Mouse (Mus musculus): ENCODE measurements around the gene Tex33.

The Tex33 gene

DNA sequence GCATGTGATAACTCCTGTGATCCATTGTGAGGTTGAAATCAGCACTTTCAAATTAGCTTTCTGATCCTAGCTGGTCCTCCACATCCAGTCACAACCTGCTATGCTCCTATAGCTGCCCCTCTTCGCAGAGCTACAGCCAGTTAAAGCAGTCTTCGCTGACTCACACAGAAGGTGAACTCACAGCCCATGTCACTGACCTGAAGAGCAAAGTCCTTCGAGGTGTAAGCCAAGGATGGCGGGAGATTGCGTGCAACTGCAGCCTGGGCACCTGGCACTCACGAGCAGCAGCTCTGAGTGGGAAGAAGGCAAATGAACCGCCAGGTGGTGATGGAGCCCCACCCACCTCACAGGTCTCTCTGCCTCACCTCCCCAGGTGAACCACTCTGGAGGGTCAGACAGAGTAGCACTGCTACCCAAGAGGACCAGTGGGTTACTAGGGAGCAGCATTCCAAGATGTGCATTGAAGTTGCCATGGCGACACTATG lies at the start of gene Tex33:
Tex33 (minus strand) TSS at position 435 of the 485 bp plus-strand sequence.
- DNase-seq (ENCODE audit: low read depth, low spot score) = no peak

DNA sequence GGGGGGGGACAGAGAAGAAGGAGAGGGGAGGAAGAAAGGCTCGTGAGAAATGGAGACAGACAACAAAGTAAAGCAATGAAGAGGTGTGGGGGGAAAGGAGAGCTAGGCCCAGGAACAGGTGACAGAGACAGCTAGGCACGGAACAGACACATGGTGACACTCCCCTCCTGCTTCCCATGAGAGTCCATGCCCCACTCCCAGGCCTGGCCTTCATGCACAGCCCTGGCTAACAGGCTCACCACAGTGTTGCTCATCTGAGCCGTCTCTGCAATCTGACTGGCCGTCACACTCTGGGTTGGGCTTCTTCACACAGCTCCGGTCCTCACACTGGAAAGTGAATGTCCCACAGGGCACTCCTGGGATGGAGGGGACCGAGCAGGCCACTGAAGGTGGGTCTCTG lies 48.1 kb upstream of the Tex33 start:
- DNase-seq (ENCODE audit: low read depth, low spot score) = no peak

DNA sequence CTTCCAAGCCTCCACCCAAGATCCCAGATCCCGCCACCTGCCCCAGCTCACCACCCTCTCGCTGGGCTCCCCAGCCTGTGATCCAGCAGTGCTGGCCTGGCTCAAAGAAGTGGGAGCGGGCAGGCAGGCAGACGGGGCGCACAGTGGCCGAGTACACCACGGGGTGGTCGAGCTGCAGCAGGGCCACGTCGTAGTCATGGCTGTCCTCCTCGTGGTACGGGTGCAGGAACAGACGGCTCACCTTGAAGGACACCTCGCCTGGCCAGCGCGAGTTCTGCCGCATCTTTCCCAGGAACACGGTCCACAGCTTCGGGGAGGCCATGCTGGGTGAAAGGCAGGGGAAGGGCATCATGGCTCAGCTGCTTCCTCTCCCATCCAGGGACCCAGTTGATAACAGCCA lies 46.5 kb upstream of the Tex33 start:
- DNase-seq (ENCODE audit: low read depth, low spot score) = no peak

DNA sequence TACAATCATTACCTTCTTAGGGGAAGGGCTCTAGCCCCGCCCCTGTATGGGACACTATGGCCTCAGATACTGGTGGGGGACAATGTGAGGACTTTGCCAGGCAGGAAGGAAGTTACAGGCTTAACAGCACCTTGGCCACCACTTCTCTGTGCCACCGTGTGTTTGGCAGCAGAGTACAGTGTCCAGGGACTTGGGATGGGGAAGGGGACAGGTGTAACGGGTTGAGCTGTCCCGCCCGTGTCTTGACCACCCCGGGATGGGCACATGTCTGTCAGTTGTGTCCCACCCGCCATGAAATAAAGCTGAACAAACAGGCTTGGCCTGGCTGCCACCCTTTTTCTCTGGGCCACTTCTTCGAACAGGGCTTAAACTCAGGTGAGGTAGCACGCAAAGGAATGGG lies 43.3 kb upstream of the Tex33 start:
- no peak for DNase-seq (ENCODE audit: low read depth, low spot score)

DNA sequence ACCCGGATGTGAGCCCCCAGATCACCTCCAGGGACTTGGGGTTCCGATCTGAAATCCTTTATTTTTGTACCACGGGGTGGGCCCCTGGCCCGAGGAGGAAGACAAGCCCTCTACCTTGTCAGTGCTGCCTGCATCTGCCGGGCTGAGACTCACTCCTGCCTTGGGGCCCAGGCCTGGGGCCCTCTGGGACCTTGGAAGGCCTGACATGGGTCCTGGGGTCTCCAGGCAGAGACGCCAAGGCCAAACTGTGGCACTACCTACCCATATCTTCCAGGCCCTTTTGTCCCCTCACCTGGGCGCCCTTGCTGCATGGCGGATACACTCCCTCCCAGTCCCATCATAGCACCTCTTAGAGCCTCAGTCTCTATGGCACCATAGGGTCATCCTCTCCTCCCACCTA lies 42.8 kb upstream of the Tex33 start:
- DNase-seq (ENCODE audit: low read depth, low spot score) = no peak

DNA sequence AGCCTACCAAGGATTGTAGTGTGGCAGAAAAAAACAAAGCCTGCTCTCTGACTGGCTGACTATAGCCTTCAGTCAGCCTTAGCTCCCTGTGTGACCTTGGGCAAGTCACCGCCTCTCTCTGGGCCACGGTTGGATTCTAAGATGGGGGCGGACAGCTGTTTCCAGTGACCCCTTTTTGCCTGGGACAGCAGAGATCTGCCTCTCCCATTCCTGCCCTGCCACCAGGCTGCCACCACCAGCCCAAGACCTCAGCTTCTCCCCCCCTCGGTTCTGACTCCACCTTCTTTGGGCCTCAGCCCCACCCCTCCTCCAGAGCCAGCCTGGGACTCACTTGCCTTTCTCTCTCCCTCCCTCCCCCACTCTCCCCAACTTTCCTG lies 42.3 kb upstream of the Tex33 start:
- DNase-seq (ENCODE audit: low read depth, low spot score) = no peak

DNA sequence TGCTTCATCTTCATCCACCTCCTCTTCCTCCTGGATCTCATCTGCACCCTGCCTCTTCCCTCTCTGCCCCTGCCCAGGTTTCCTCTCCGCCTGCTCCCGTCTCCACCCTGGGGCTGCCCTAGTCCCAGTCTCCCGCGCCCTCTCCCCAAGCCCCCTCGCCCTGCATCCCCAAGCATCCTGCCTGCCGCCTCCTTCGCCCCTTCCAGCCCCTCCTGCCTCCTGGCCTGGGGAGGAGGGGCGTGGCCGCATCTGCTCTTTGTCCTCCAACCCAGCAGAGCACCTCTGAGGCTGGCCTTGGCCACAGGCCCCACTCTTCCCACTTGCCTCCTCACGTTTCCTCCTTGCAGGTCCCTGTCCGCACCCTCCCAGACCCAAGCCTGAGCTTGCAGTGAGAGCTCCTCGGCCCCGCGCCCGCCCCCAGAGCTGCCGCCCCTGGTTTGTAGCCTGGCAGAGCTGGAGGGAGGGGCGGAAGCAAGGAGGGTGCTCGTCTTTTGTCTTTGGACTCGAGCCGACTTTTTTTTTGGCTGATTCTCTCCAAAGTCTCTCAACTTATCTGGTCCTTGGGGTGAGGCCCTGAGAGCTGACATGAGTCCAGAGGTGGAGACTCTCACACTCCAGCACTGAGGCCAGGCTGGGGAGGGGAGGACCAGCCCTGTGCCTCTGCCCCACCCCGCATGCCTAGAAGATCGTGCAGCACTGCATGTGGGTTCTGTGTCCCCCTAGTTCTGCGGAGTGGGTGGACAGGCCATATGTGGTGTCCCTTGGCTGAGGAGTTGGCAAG lies 41.7 kb upstream of the Tex33 start:
- DNase-seq (ENCODE audit: low read depth, low spot score) = no peak

DNA sequence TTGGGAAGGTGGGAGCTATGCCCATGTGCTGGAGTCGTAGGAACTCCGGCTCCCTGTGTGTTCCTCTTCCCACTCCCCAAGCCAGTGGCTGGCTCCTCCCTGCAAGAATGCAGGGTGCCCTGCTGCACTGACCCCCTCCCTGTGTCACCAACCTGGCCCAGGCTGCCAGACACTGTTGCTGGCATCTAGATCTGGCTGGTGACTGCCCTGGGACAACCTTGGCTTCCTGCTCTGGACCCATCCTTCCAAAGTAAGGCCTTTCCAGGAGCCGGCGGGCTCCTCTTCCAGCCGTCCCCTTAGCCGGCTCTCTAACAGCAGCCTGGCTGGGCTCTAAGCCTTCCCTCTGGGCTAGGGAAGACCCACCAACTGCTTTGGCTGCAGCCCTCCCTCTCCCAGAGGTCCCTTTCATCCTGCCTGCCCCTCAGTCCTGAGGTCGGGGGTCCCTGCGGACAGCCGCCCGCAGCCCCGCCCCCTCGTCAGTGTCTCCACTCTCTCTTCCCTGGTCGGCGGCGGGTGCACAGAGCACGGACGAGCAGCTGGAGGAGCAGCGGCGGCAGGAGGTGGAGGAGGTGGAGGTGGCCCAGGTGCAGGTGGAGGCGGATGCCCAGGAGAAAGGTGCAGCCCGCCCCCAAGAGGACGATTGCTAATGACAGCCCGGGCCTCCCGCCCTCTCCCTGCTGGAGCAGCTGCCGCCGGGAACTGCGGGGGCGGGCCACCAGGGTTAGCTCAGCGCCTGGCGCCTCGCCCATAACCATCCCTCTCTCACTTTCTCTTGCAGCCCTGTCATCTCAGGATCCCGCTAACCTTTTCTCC lies 40.9 kb upstream of the Tex33 start:
- DNase-seq (ENCODE audit: low read depth, low spot score) = peak; percentile 64

DNA sequence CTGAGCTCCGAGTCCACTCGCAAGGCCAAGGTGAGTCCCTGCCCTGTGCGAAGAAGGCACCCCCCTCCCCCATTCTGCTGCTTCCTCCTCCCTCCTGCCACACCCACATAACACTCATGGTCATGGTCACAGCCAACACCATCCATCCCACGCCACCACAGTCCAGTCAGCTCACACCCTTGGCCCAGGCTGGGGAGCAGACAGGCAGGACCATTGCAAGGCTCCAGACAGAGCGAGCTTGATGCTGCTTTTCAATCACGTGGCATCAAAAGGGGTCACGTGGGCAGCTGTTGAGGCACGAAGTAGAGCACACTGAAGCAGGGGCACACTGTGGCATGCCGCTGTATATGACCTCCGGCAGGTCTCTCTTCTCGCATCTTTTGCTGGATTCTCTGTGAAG lies 40.0 kb upstream of the Tex33 start:
- DNase-seq (ENCODE audit: low read depth, low spot score) = no peak

DNA sequence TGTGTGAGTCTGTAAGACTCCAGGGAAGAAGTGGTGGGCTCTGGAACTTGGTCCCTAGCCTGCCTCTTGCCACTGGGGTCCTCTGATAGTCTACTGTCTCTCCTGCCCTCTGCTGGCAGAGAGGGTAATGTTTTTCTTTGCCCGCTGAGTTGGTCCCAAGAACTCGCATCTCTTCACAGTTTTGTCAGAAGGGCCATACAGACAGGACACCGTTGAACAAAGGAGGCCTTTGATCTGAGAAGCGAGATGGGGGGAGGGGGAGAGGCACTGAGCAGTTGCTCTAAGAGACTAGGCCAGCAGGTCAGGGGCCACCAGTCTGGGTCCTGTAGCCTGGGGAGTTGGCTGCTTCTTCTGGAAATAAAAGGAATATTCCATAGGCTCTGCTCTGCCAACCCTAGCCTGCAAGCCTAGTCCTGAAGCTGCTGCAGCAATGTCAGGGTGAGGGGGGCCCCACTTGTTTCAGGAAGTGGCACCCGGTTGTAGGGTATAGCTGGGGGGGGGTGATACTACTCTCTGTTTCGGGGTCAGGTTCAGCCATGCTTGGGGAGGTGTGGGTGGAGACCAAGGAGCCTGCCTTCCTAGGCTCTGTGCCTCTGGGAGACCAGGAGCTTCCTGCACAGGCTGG lies 39.3 kb upstream of the Tex33 start:
- peak; percentile 53 for DNase-seq (ENCODE audit: low read depth, low spot score)

DNA sequence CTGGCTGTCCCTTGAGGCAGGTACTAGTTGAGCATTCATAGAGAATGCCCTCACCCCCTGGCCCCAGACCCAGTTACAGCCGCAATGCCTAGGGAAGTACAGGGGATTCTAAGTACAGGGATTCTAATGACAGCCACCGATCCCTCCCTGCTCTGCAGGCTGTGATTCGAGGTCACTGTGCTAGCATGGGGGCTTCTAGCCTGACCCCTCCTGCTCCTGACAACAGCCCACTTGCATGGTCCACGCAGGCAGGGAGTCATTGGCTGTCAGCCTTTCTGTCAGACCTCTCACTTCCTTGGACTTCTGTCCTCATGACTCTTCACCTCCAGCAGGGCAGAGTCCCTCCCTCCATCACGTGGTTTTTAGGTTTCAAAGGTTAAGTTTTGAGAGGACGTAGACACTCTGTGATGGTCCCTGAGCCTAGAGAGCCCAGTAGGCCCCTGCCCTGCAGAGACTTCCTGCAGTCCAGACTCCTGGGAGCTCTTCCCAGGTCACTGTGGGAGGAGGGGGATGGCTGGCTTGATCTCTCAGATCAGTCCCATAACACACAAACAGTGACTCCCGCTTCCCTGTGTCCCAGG lies 35.9 kb upstream of the Tex33 start:
- DNase-seq (ENCODE audit: low read depth, low spot score) = no peak

DNA sequence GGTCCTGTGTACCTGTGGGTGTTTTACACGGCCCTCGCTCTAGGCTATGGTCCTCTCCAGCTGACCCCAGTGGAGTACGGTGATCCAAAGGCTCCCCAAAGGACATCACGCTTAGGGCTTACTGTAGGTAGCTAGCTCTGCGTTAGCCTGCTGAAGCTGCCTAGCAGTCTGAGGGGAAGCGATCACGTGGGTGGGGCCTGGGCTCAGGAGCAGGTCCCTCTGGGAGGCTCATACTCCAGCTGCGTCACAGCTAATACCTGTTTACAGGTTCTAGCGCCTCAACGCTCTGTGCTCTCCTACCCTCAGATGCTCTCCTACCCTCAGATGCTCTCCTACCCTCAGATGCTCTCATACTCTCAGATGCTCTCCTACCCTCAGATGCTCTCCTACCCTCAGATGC lies 35.2 kb upstream of the Tex33 start:
- no peak for DNase-seq (ENCODE audit: low read depth, low spot score)

DNA sequence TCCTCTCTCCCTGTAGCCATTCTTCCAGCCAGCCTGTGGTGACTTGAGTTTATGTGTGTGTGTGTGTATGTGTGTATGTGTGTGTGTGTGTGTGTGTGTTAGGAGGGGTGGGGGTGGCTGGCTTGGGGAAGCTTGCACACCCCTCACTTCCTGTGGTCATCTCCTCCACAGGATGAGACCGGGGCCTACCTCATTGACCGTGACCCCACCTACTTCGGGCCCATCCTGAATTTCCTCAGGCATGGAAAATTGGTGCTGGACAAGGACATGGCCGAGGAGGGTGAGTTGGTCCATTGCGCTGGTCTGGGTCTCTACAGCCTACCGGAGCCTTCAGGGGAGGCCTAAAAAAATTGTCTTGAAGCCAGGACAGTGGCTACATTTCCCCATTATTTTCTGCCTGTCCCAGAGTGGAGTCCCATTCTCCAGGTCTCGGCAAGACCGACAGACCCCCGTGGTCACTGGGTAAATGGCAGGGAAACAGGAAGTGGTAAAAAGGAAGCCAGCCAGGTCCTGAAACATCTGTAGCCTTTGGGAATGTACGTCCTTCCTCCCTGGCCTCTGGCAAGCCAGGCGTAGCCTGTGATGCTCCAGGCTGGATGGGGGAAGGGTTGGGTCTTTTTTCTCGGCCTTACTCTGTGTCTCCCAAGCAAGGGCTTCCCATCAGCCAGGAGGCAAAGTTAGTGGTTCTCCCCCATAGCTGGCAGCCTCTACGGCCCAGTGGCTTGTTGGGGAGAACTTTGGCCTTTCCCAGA lies 34.3 kb upstream of the Tex33 start:
- DNase-seq (ENCODE audit: low read depth, low spot score) = no peak

DNA sequence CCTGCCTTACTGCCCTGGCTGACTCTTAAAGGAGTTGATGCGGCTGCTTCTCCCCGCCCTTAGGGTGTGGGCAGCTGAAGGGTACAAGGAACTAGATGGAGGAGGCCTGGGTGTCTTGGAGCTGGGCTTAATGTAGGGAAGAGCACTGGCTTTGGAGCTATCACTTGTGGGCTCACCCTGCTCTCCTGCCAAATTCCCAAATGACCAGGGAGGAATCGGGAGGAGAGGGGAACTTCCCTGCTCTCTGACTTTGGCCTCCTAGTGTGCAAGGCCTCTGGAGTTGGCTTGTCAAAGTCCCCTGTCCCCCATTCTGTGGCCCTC lies 33.4 kb upstream of the Tex33 start:
- no peak for DNase-seq (ENCODE audit: low read depth, low spot score)

DNA sequence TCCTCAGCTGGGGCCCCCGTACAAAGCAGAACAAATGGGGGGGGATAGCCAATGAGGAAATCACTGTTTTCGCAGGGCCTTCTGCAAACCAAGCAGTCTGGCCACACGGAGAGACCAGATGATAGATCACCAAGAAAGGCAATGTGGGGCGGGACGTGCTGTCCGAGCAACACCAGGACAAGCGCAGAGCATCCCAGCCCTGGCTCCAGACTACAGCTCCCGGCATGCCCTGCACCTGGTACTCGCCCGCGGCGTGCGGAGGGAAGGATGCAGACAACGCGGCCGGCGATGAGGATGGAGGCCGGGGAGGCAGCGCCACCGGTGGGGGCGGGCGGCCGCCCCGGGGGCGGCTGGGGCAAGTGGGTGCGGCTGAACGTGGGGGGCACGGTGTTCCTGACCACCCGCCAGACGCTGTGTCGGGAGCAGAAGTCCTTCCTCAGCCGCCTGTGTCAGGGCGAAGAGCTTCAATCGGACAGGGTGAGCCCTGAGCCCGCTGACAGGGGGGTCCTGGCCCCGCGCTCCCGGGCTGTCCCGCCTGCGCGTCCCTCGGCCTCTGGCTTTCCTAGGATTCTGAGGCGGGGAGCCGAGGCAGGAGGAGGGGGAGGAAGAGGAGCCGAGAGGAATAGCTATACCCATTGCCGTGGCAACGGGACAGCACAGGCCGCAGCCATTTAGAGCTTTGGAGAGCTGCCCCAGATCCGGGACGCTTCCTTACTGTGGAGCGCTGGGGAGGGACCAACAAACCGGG lies 32.9 kb upstream of the Tex33 start, which contains the start of gene Kctd17:
Kctd17 (plus strand) TSS at position 174 of the 748 bp plus-strand sequence.
- DNase-seq (ENCODE audit: low read depth, low spot score) = peak; percentile 59

DNA sequence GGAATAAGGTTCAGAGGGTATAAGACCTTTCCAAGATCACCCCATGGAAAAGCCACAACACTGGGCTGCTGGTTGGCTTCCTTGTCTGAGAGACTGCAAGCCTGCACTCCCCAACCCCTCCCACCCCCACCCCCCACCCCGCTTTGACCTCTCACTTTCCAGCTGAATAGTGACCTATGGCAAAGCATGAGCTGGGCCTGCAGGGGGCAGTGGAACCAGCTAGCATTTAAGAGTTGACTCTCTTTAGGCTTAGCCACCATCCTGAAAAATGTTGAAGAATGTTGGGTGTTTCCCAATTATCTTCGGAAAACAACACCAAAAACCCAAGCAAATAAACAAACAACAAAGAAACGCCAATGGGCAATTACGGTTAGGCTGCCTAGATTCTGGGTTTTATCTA lies 29.5 kb upstream of the Tex33 start:
- no peak for DNase-seq (ENCODE audit: low read depth, low spot score)

DNA sequence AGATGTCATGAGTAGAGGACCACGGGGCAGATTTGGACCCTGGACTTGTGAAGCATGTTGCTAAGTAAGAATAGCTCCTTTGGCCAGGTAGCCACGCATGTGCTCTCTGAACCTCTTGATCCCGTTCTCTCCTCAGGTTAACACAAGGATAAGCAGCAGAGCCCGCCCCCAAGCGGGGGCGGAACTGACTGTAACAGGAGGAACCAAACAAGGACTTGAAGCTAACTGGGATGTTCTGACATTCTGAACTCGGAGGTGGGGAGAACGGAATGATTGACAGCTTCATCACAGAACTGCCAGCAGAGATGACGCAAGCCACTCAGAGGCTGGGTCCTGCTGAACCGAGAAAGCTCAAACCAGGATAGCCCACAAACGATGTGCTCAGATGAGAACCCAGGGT lies 28.8 kb upstream of the Tex33 start:
- DNase-seq (ENCODE audit: low read depth, low spot score) = no peak

DNA sequence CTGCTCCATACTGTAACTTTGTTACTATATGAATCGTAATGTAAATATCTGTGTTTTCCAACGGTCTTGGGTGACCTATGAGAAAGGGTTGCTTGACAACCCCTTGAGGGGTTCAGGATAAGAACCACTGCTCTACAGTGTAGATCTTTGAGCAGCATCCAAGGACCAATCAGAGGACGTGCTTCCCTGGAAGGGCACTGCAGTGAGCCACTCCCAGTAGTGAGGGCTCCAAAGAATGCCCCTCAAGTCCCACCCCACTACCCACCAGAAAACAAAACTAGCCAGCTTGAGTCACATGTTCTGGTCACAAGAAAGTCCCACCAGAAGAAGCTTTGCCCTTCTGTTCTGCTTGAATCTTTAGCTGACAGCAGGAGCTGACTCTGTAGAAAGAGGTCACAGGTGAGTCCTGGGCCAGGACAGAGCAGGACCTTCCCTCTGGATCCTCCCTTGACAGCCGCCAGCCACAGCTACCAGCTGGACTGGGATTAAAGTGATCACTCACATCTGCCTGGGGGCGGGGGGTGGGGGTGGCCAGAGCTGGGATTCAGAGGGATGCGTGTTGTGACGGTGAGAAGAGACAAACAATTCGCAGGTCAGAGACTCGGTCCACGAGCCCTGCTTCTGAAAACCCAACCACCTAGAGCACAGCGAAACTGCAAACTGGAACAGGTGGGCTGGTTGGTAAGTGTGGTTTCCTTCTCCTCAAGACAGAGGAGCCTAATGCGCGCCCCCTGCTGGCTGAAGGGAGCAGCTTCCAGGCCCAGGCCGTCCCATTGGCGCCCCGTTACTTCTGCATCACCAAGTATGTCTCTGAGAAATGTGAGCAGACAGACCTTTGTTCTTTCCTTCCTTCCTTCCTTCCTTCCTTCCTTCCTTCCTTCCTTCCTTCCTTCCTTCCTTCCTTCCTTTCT lies 26.6 kb upstream of the Tex33 start:
- DNase-seq (ENCODE audit: low read depth, low spot score) = peak; percentile 93

DNA sequence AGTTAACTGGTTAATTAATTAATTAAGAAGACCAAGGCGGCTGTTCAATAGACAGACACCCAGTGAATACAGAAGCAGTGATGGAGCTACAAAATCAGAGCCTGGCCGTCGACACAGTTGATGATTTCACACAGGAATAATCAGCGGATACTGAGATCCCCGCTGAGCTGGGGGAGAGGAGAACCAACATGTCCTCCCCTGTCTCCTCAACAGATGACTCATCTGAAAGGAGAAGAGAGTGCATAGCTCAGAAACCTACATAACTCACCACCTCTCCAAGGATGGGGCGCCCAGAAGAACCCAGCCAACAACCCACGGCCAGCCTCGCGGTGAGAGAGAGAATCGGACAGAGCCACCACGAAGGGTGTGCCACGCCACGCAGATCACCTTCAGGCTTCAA lies 24.7 kb upstream of the Tex33 start:
- no peak for DNase-seq (ENCODE audit: low read depth, low spot score)

DNA sequence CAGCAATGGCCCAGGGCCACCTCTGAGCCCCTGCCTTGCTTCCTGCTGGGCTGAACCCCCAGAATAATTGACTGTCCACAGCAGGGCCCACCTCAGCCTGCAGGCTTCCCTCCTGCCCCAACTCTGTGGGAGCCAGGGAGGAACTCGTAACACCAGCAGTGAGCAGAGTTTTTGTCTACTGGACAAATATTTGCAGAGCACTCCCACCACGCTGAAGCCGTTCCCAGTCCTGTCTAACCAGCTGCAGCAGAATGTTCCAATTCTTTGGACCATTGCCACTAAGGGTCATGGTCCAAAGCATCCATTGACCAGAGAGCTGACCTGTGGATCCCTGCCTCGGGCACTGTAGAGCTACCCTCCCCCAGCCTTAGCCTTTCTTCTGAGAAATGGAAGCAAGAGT lies 21.2 kb upstream of the Tex33 start:
- DNase-seq (ENCODE audit: low read depth, low spot score) = no peak
